Mouse (Mus musculus): Measurements from ENCODE around the gene Grin3a. TPM values are rescaled to one million over a fixed set of nuclear protein-coding genes. Genes with fewer than 3 reads are reported as not detected.

Gene Grin3a
- polyA plus RNA-seq, 1 experiment = 16.9 TPM

Other genes with a start within 250 kb of the Grin3a start
- 67.2 and 73.6 TPM in 2 replicates for gene Tmem246, start 247.9 kb downstream of the Grin3a start, polyA plus RNA-seq (2012; rRNA removed)
- gene Rnf20, start 213.7 kb downstream of the Grin3a start, polyA plus RNA-seq (2012; rRNA removed) = 69.8 and 74.9 TPM in 2 replicates
- 0.32 and 0.36 TPM in 2 replicates for gene Ppp3r2, start 163.7 kb downstream of the Grin3a start, polyA plus RNA-seq (2012; rRNA removed)